Mouse (Mus musculus) cerebral cortex, adult 2 months (tissue): ENCODE results near the gene Phb.

Experiments
- WGBS: fragments of 180-500 bp; shearing (Covaris S2); methylation state at CpG from one replicate; pipeline ENCODE4 v1.1.7; 2018; 5-methylcytosine and 5-hydroxymethylcytosine counted together

Gene Phb

DNA sequence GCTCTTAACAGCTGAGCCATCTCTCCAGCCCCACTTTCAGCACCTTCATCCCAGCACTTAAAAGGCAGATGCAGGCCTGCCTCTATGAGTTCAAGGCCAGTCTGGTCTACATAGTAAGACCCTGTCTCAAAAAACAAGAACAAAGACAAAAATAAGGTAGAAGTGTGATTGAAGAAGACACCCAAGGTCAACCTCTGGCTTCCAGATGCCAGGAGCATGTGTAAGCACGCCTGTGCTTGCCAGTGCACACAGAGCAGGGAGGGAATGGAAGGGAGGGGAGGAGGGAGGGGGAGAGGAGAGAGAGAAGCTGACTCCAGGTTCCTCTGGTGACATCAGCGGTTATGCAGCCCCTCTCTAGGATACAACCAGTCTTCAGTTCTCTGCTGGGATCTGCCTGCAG is 16.8 kb upstream of the Phb start:
- 67% methylated on average over 2 of the region's 2 CpGs for WGBS

DNA sequence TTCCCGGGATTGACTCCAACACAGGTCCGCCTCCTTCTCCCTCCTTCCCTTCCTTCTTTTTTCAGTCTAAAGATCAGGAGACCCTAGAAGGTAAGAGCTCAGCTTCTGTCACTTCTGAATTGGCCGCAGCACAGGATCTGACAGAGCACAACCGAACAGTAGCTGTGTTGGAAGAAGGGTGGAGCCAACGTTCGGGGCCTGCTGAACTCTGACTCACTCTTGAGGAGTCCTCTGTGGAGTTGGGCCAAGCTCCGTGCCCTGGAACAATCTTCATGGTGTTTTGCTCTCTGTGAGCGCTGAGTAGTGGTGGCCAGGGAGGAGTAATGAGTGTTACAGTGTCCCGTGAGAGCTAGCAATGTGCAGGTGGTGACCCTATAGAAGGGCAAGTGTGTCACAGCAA is 15.8 kb upstream of the Phb start:
- WGBS: 64% methylated on average over 9 of the region's 9 CpGs

DNA sequence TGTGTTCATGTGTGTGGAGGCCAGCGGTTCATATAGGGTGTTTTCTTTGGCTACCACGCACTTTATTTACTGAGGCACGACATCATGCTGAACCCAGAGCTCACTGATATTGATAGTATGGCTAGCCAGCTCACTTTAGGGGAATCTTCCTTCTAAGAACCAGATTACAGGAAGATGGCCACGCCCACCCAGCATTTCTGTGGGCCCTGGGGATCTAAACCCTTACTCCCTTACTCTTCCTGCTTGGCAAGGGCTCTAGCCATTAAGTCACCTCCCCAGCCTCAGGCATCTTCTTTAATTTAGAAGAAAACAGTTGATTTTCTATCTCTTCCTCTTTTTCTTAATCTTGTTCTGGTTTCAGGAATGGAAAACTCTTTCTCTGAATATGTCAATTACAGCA is 9.3 kb upstream of the Phb start:
- 78% methylated on average over 4 of the region's 4 CpGs for WGBS

DNA sequence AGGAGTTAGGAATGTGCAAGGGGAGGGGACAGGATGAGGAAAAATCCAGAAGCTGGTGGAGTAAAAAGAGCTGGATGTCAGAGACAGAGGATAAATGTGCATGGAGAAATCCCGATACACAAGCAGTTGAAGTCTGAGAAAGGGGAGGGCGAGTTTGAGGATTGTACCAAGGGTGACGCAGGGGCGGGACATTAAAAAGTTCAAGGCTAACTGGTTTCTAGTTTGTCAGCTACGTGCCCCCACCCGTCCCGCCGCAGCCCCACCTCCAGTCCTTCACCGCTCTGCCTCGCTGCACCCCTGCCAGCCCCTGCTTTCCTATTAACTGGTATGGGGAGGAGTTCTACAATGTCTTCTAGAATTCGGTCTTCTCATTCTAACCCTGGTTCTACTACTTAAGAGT is 420 bp downstream of the Phb start:
- WGBS: 3% methylated on average over 11 of the region's 11 CpGs

DNA sequence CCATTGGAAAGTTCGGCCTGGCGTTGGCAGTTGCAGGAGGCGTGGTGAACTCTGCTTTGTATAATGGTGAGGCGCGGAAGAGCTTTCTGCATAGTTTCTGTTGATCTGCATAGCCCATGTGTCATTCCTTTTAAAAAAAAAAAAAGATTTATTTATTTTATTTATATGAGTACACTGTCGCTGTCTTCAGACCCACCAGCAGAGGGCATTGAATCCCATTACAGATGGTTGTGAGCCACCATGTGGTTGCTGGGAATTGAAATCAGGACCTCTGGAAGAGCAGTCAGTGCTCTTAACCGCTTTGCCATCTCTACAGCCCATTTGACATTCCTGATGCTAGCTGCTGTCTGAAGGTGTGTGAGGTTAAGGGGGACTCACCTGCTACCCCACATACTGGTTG is 1.3 kb downstream of the Phb start:
- whole genome bisulfite sequencing: 88% methylated on average over 7 of the region's 7 CpGs

DNA sequence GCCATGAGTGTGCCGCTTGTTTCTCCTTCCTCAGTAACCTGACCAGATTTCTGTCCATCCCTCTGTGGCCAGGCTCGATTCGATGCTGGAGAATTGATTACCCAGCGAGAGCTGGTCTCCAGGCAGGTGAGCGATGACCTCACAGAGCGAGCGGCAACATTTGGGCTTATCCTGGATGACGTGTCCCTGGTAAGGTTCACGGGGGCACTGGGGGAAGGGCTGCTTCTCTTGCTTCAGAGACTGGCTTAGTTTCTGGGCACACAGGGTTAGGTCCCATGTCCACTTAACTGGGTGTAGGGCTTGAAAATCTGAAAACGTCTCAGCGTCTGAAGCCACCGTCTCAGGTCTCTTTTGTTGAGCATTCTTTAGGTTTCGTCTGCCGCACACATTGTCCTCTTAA is 8.7 kb downstream of the Phb start:
- WGBS: 92% methylated on average over 14 of the region's 14 CpGs

DNA sequence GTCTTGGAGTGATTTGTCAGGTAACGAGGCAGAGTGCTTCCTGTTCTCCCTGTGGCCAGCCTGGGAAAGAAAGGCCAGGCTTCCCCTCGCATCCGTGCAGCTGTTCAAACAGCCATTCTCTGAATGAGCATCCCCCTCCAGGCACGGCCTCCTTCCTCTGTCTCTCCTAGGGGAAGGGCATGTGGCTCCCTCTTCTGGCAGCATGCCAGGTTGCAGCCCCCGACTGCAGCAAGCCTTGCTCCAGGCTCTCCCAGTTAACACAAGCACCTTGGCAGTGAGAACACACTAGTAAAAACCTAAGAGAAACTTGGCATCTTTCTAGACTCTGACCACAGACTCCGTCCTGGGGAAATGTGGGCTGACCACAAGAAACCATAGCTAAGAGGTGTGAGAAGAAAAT is 9.6 kb downstream of the Phb start:
- WGBS: 39% methylated on average over 6 of the region's 6 CpGs

DNA sequence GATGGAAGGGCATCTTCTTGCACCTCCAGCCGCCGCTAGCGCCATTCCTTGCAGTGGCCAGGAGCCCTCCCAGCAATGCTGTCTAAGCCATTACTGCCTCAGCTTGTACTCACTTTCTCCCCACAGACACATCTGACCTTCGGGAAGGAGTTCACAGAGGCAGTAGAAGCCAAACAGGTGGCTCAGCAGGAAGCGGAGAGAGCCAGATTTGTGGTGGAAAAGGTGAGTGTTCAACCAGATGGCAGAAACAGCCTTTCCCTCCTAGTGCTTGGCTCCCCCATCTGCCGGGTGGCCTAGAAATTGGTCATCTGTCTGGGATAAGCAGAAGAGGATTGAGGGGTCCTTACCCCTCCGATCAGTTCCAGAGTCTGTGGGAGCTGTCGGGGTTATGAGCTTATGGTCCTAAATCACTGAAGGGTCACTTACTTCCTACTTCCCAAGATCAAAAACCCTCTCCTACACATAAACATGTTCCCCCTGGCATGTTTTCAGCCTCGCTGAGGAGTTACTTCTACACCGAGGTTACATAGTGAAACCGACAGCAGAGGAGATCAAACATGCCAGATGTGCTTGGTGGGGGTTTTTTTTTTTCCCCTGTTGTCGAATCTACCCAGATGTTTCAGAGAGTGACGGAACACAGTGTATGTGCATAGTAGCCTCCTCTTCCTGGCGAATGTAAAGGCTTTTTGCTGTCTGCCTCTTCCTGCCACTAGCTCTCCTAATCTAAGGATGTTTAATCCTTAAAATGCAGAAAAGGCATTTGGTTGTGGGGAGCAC is 11.4 kb downstream of the Phb start:
- WGBS: 87% methylated on average over 14 of the region's 14 CpGs

DNA sequence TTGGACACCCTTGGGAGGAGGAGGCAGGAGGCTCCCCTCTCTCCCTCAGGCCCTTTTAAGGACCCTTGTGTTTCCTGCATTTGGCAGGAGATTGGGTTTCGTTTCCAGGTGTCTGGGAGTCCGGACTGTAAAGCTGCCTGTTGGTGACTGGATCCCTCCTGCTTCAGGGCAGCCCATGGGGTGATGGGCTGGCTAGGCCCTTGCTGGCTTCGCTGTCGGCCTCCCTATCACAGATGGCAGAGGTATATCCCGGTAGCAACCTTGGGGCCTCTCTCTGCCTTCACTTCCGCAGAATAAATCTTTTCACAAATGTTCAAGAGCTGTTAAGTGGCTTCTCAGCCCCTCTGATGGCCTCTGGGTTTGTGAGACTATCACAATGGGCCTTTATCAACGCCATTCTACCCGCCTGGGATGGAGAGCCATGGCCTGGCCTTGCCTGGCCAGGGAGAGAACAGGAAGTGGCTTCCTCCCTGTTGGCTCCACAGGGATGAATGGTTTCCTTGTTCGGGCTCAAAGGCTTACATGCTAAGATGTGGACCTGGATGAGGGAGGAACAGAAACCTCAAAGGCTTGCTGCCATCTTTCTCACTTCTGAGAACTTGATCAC is 15.3 kb downstream of the Phb start:
- 73% methylated on average over 9 of the region's 9 CpGs for WGBS

DNA sequence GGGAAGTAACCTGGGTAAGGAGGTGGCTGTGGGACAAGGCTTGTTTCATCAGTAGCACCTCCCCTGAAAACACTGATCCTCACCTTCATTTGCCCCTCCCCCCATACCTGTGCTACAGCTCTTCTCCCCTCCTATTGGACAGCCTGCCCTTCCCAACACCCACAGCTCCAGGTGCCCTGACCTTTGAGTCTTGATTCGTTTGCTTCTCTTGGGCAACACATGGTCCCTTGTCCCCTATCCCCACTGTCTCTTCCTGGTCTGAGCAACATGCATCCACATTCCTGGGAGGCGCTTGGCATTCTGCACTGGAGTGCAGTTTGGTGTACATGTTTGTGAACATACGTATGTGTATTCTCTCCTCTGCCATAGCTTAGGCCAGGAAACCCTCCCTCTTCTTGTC is 16.2 kb downstream of the Phb start:
- WGBS: 92% methylated on average over 3 of the region's 3 CpGs

DNA sequence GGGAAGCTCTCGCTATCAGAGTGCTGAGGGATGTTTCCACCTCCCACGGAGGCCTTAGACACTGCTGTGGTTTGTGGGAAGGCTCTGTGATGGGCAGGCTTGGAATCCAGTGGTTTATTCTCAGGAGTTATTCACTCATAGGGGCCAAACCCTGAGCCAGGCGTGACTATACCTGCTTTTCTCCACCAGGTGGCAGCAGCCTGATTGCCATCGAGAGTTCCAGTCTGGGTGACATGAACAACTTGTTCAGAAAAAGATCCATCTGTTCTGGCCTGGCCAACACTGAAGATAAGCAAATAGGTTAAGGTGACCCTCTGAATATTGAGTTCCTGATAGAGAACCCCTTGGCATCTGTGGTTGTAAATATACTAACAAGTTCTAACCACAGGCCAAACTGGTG is 19.3 kb downstream of the Phb start:
- 3% methylated on average over 4 of the region's 4 CpGs for WGBS

DNA sequence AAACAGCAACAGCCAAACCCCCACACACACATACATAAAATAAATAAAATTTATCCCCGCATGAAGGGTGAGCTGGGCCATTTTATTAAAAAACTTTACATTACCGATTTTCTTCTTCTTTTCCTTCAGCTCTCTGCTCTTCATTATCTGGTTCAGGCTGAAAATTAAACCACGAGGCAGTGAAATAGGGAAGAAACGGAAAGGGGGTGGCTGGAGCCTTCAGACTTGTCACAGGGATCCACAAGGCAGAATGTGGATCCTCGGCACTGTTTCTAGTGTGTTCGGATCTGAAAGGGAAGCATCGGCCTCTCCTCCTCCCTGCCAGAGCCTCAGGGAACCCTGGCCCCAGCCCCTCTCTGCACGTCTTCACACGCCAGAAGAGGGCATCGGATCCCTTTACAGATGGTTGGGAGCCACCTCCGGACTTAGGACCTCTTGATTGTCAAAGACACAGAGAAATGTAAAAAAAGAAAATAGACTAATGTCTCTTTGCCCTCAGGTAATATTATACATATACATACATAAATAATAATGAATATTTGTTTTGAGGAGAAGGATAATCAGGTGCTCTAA is 20.4 kb downstream of the Phb start:
- 48% methylated on average over 11 of the region's 11 CpGs for WGBS

DNA sequence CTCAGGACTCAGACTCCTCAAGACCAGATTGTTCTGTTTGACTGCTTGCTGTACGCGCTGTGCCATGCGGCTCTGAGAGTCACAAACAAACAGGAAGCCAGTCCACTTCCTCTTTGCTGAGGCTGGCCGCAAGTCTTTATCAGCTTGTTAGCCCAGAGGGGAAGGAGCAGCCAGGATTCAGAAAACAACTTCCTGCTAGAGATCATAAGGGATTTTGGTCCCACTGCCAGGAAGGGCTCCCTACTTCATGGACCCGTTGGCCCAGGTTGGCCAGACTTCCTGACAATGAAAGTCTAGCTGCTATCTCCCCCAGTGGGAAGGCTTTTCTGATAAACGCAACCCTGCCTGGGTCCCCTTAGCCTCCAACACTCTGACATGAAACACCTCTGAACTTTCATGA is 21.8 kb downstream of the Phb start:
- 68% methylated on average over 6 of the region's 6 CpGs for WGBS

DNA sequence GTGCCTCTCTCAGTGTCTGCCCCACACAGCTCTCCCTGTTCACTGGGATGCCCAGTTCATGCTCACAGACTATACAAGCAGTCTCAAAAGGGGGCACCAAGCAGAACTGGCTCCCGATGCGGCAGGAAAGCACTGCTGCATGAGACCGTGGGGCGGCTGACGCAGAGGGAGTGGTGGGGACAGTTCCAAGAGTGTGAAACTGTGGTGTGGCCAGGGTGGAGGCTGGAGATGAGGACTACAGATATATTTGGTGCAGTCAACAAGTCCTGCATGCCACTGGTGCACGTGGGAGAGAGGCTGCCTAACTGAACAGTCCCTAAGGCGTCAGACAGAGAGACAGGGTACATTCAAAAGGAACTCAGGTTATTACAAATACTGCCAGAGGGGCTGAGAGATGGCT is 22.2 kb downstream of the Phb start:
- 50% methylated on average over 7 of the region's 7 CpGs for WGBS

DNA sequence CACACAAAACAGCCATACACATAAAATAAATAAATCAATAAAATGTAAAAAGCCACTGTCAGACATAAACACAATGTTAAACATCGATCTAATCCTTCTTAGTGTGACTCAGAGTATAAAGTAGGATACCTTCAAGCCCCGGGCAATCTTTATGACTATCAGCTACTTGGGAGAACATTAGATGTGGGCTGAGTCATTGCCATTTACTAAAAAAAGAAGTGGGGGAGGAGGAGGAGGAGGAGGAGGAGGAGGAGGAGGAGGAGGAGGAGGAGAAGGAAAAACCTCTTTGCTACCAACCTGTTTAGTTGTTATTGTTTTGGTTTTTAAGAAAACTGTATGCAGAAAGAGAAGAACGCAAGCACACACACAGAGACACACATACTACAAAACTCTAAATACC is 22.8 kb downstream of the Phb start:
- 64% methylated on average over 3 of the region's 3 CpGs for WGBS

DNA sequence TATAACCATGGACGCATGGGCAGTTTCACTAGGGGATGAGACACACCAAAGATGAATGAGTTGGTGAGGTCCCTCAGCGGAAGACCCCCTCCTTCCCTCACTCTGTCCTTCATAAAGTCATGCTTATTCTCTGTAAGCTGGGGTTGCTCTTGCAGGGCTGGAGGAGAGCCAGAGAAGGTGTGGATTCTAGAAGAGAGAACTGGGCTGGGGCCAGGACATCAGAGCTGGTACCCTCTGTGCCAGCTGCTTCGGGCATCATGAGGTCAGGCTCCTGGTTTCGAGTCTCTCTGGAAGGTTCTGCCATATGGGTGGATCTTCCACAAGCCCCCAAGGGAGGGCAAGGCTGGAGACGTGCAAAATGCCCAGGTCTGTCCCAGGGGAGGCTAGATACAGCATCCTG is 31.8 kb downstream of the Phb start:
- 83% methylated on average over 5 of the region's 5 CpGs for WGBS

DNA sequence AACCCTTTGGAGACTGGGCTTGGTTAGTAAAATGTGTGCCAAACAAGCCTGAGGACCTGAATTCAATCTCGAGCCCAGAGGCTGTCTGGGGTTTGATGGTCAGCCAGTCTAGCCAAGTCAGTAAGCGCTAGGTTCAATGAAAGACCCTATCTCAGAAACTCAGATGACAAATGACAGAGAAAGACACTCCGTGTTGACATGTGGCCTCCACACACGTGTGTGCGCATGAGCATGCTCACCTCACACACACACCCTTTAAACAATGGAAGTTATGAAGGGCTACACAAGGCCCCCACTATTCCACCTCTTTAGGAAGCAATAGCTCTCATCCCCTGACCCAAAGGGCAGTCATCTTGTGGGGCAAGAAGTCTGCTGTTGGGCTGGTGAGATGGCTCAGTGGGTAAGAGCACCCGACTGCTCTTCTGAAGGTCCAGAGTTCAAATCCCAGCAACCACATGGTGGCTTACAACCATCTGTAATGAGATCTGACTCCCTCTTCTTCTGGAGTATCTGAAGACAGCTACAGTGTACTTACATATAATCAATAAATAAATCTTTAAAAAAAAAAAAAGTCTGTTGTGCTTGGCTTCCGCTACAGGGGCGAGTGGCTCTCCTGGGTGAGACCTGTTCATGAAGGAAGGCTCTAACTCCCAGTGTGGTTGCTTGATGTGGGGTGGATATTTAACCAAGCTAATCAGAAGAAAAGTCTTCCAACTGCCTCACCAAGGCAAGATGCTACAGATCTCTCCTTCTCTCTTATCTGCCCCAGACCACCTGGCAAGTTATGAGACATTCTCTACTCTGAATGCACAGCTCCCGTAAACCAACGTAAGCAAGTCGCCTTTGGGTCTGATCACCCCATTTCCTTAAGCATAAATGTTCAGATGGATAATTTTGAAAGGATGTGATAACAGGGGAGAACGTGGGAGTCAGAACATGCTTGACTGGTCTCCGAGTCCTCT is 34.3 kb downstream of the Phb start:
- 90% methylated on average over 13 of the region's 13 CpGs for WGBS

DNA sequence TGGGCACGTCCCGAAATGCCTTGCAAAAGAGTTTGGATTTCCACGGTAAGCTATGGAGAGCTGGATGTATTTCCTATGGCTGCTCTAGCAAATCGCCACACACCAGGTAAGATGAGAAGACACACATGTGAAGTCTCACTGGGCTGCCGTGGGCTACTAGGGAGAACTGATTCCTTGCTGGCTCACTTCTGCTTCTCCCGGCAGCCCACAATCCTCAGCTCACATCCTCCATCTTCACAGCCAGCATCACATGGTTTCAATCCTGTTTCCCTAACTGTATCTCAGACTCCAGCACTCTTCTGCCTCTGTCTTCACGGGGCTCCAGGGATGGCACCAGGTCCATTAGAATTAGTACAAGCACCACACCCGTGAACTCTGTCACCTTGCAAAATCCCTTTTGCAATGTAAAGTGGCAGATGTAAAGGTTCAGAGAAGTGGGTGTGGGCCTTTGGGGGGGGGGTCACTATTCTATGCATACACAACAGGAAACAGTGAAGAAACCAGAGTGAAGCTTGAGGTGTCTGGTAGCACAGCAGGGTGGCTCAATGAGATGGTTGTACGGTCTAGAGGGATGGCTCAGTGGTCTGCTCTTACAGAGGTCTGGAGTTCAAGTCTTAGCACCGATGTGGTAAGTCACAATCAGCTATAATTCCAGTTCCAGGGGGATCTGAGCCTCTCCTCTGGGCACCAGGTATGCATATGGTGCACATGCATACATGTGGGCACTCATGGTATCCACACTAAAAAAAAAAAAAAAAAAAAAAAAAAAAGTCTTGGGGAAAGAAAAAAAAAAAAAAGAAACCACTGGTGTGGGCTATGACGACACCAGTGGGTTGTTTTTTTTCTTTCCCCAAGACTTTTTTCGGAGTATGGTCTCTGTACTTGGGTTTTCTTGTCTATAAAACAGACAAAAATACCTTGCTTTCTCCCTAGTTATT is 37.5 kb downstream of the Phb start:
- WGBS: 74% methylated on average over 12 of the region's 12 CpGs

DNA sequence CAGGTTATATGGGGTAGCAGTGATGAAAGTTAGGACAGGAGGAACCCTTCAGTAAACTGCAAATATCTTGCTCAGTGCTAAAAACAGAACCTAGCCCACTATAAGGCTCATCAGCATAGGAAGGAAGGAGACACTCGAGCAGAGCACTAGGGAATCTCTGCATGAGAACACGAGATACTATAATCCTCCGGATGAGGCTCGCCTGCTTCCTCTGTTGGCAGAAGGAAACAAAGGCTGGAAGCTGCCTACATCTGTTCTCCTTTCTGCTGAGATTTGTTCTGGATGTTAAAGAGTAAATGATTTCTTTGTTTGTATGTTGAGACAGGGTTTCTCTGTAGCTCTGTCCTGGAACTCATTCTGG is 38.2 kb downstream of the Phb start:
- WGBS: 35% methylated on average over 4 of the region's 4 CpGs

DNA sequence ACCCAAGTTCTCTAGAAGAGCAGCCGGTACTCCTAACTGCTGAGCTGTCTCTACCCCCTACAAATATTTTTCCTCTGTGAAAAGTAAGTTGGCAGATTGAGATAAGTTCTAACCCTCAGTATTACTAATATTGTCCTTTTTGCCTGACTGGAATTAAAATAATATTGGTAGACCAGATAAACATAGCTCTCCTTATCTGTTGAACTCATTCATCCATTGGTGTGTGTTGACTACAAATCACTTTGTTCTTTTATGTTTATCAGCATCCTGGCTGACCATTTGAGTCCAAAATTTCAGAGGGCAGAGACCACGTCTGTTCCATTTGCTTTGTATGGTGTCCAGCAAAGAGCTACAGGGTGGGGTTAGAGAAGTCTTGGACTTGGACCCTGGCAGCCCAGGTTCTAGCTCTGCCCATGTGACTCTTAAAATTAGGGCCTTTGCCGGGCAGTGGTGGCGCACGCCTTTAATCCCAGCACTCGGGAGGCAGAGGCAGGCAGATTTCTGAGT is 42.8 kb downstream of the Phb start:
- WGBS: 92% methylated on average over 6 of the region's 6 CpGs

DNA sequence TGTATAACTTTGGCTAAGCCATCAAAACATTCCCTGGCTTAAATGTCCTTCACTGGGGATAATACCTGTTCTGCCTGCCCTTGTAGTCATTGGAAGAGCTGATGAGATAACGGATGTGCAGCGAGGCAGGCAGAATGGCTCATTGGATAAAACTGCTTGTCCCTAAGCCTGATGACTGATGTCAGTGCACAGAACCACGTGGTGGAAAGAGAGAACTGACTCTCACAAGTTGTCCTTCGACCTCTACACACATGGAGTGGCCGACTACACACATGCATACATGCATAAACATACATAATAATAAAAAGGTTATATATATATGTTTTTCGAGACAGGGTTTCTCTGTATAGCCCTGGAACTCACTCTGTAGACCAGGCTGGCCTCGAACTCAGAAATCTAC is 43.7 kb downstream of the Phb start:
- 83% methylated on average over 7 of the region's 7 CpGs for WGBS
